Mouse (Mus musculus) forebrain, postnatal 0 days (tissue): ENCODE results near the gene Tmem242. TPM values are rescaled to one million over a fixed set of nuclear protein-coding genes. Genes with fewer than 3 reads are reported as not detected.

Experiments
- ATAC-seq: fragments of 200-750 bp; cut with Nextera tagmentation; 2 replicates; pipeline ENCODE4 v1.8.0; 2017; ENCODE audit warnings: mild to moderate bottlenecking, moderate library complexity
- DNase-seq: peaks from one replicate; pipeline ENCODE4 v3.0.0-alpha.2; 2015
- H3K27ac ChIP-seq: fragments of 300-500 bp; sonication (generic); 2 replicates; pipeline ENCODE4 v1.5.1; 2014; ENCODE audit warnings: low read depth, mild to moderate bottlenecking, antibody characterized with exemption, low read length, moderate library complexity, mixed read lengths
- H3K27me3 ChIP-seq: fragments of 300-500 bp; sonication (generic); 2 replicates; pipeline ENCODE4 v1.6.1; 2014; ENCODE audit warnings: mild to moderate bottlenecking, low read length, mixed read lengths; ENCODE audit not compliant: insufficient read depth
- H3K36me3 ChIP-seq: fragments of 300-500 bp; sonication (generic); 2 replicates; pipeline ENCODE4 v1.6.1; 2014; ENCODE audit warnings: mild to moderate bottlenecking, moderate library complexity; ENCODE audit not compliant: insufficient read depth
- H3K4me1 ChIP-seq: fragments of 300-500 bp; sonication (generic); 2 replicates; pipeline ENCODE4 v1.6.1; 2014; ENCODE audit warnings: antibody characterized with exemption; ENCODE audit not compliant: insufficient read depth
- H3K4me2 ChIP-seq: fragments of 300-500 bp; sonication (generic); 2 replicates; pipeline ENCODE4 v1.6.1; 2014; ENCODE audit warnings: low read depth, mild to moderate bottlenecking, moderate library complexity
- H3K4me3 ChIP-seq: fragments of 300-500 bp; sonication (generic); 2 replicates; pipeline ENCODE4 v1.5.1; 2014; ENCODE audit warnings: low read depth, low read length, mixed read lengths
- H3K9ac ChIP-seq: fragments of 300-500 bp; sonication (generic); 2 replicates; pipeline ENCODE4 v1.6.1; 2014; ENCODE audit warnings: mild to moderate bottlenecking
- H3K9me3 ChIP-seq: fragments of 300-500 bp; sonication (generic); 2 replicates; pipeline ENCODE4 v1.6.1; 2016; ENCODE audit warnings: low read length
- CTCF ChIP-seq: sonication (generic); IDR thresholded peaks from 2 replicates; pipeline ENCODE4 v1.5.1; 2016; ENCODE audit warnings: antibody characterized with exemption, control low read depth, low read depth
- WGBS: fragments of 180-500 bp; shearing (Covaris S2); extraction: QIAGEN DNeasy Blood & Tissue Kit; methylation state at CpG from one replicate; pipeline ENCODE4 v1.1.7; 2014; 5-methylcytosine and 5-hydroxymethylcytosine counted together
- polyA plus RNA-seq: library from polyadenylated mRNA; unstranded; fragments of >200 nt; fragmentation: Nextera tagmentation; extraction: Ambion mirVana; gene quantifications from 2 replicates; pipeline ENCODE4 v1.2.1, GENCODE M21; 2015
- total RNA-seq: library from RNA; depleted of rRNA; stranded (reverse); fragments of >200 nt; gene quantifications from 2 replicates; pipeline ENCODE4 v1.2.3, GENCODE M21; 2014

Gene Tmem242
- total and polyA plus RNA-seq, 2 experiments from 2014 or later, result 96.4 to 123 TPM

DNA sequence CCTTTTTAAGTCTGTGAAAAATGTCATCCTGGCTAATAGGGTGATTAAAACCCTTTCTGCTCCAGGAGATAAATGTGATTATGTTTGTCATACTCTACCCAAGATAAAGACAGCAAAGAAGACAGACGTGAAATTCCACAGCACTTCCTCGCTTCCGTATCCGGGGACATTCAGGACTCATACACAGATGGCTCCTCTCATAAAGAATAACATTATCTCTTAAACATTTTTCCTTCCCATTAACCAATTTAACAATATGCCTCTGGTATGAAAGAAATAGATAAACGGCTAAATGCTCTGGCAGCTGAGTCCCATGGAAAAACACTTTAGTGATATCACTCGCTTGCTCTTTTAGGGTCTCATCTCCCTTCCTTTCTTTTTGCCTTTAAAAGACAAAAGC, 33.0 kb downstream of the Tmem242 start:
- Histone ChIP-seq H3K36me3 (peaks cover 5% of the 10 kb centered on the region; the same call in 1 of the 2 replicates), H3K27ac (no peak overlapping the region), H3K9me3 (no peaks in the 10 kb centered on the region), H3K4me1 (no peaks in the 10 kb centered on the region), H3K4me3 (no peak overlapping the region), H3K9ac (no peak overlapping the region), H3K27me3 (peaks cover 5% of the 10 kb centered on the region; the same call in 1 of the 2 replicates), H3K4me2 (no peak overlapping the region)
- WGBS, result 60% methylated on average over 6 of the region's 6 CpGs
- no peak for DNase-seq
- TF ChIP-seq CTCF, result no peak
- no peak for ATAC-seq

DNA sequence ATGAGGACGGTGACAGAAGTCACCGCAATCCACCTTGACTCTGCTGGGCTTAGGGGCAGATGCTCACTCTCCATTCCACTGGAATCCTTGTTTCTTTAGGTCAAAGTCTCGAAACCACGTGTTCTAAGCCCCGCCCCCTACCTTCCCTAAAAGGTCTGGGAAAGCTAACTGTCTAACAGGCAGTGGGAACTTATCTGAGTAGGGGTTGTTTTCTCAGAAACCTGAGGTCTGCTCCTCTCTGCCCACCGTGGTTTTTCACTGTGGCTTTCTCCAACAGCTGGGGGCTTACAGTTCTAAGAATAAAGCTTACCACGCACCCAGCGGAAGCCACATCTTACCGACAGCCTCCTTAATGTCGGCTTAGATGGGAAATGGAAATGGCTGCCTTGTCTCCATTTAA, 33.5 kb downstream of the Tmem242 start:
- DNase-seq (no peak), ATAC-seq (no peak)
- Histone ChIP-seq H3K36me3 (peaks cover 5% of the 10 kb centered on the region; the same call in 1 of the 2 replicates), H3K4me2 (no peak overlapping the region), H3K27ac (no peak overlapping the region), H3K9ac (no peak overlapping the region), H3K4me3 (no peak overlapping the region), H3K27me3 (peaks cover 5% of the 10 kb centered on the region; the same call in 1 of the 2 replicates), H3K4me1 (no peaks in the 10 kb centered on the region), H3K9me3 (no peaks in the 10 kb centered on the region)
- no peak for TF ChIP-seq CTCF
- WGBS, result 38% methylated on average over 10 of the region's 10 CpGs

DNA sequence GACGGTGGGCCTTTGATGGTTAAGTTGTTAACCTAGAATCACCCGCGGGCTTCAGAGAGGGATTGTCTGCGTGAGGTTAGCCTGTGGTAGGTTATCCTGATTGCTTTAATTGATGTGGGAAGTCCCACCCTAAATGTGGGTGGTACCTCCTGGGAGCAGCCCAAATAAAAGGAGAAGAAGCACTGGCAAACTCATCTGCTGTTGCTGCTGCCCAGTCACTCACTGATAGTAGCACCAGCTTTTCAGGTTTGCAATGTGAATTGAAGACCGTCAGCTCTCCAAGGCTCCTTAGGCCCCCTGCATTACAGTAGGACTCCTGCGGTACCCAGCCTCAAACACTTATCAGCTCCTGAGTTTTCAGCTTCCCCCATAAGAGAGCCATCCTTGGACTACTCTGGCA, 36.2 kb downstream of the Tmem242 start:
- peaks cover 5% of the 10 kb centered on the region; the same call in 1 of the 2 replicates for H3K27me3 ChIP-seq
- H3K4me3 ChIP-seq, result no peak overlapping the region
- ATAC-seq (no peak), DNase-seq (no peak)
- H3K9ac ChIP-seq, result no peak overlapping the region
- no peaks in the 10 kb centered on the region for H3K4me1 ChIP-seq
- TF ChIP-seq CTCF, result no peak
- no peak overlapping the region for H3K27ac ChIP-seq
- H3K9me3 ChIP-seq, result no peaks in the 10 kb centered on the region
- WGBS, result 85% methylated on average over 6 of the region's 6 CpGs
- H3K4me2 ChIP-seq, result no peak overlapping the region
- H3K36me3 ChIP-seq, result no peaks in the 10 kb centered on the region

DNA sequence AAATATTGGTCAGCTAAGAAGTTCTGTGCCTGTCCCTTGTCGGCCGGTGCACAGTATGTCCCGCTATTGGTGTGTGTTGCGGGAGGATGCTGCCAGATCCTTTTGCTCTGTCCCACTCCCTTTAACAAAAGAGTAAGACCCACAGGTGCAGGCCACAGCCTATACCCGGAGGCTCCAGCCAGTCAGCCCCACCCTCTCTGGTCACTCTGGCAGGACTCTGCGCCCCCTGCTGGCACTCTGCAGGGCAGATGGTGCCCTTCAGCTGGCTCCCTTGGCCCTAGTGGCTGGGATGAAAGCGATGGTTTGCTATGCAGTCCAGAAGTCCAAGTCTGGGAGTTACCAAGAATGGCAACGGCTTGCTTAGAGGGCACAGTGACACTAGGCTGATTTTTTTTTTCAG, 37.4 kb downstream of the Tmem242 start:
- no peaks in the 10 kb centered on the region for H3K4me1 ChIP-seq
- H3K9me3 ChIP-seq, result no peaks in the 10 kb centered on the region
- no peaks in the 10 kb centered on the region for H3K36me3 ChIP-seq
- peaks cover 5% of the 10 kb centered on the region; the same call in 1 of the 2 replicates for H3K27me3 ChIP-seq
- peak; percentile 36 for DNase-seq
- H3K4me3 ChIP-seq, result no peak overlapping the region
- H3K4me2 ChIP-seq, result no peak overlapping the region
- no peak overlapping the region for H3K27ac ChIP-seq
- ATAC-seq, result peak; percentile 67
- H3K9ac ChIP-seq, result no peak overlapping the region
- 25% methylated on average over 8 of the region's 8 CpGs for WGBS
- TF ChIP-seq CTCF, result peak; percentile 70

DNA sequence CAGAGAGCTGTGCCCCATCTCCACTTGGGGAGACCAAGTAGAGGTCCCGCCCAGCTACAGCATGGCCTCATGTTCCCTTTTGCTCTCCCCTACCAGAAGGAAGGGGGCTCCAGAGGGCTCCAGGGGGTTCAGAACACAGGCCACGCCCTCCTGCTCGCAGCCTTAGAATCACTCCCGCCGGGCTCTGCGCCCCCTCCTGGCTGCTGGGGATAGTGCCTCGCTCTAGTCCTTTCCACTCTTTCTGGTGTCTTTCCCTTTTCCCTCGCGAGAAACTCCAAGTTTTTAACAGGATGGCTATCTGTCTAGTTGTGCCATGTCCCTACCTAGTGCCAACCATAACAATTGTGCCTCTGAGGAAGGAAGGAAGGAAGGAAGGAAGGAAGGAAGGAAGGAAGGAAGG, 38.0 kb downstream of the Tmem242 start:
- Histone ChIP-seq H3K4me1 (no peaks in the 10 kb centered on the region), H3K9ac (no peak overlapping the region), H3K36me3 (no peaks in the 10 kb centered on the region), H3K4me2 (no peak overlapping the region), H3K27ac (no peak overlapping the region), H3K27me3 (peaks cover 5% of the 10 kb centered on the region; the same call in 1 of the 2 replicates), H3K4me3 (no peak overlapping the region), H3K9me3 (no peaks in the 10 kb centered on the region)
- peak; percentile 77 for TF ChIP-seq CTCF
- ATAC-seq (peak; percentile 76), DNase-seq (peak; percentile 67)
- WGBS, result 8% methylated on average over 9 of the region's 9 CpGs

DNA sequence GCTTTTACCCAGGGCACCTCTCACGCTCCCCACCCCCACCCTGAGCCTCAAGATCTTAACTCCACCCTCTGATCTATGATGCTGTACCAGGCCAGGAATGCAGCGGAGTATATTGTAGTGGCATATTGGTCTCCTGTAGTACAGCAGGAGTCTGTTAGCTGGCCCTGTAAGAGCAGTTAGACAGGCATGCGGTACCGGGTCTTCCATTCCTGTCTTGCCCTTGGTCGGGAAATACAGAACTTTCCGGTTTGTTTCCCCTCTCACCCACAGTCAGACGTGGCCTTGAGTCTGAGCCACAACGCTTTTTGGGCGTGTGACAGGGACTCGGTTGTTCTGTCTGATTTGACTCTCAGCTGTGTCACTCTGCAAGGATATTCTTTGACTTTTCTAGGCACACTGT, 38.8 kb downstream of the Tmem242 start:
- DNase-seq (no peak), ATAC-seq (no peak)
- H3K4me3 ChIP-seq, result no peak overlapping the region
- H3K9me3 ChIP-seq, result no peaks in the 10 kb centered on the region
- H3K9ac ChIP-seq, result no peak overlapping the region
- H3K4me1 ChIP-seq, result no peaks in the 10 kb centered on the region
- H3K27ac ChIP-seq, result no peak overlapping the region
- H3K4me2 ChIP-seq, result no peak overlapping the region
- no peaks in the 10 kb centered on the region for H3K36me3 ChIP-seq
- WGBS, result 94% methylated on average over 10 of the region's 10 CpGs
- peaks cover 5% of the 10 kb centered on the region; the same call in 1 of the 2 replicates for H3K27me3 ChIP-seq
- no peak for TF ChIP-seq CTCF

DNA sequence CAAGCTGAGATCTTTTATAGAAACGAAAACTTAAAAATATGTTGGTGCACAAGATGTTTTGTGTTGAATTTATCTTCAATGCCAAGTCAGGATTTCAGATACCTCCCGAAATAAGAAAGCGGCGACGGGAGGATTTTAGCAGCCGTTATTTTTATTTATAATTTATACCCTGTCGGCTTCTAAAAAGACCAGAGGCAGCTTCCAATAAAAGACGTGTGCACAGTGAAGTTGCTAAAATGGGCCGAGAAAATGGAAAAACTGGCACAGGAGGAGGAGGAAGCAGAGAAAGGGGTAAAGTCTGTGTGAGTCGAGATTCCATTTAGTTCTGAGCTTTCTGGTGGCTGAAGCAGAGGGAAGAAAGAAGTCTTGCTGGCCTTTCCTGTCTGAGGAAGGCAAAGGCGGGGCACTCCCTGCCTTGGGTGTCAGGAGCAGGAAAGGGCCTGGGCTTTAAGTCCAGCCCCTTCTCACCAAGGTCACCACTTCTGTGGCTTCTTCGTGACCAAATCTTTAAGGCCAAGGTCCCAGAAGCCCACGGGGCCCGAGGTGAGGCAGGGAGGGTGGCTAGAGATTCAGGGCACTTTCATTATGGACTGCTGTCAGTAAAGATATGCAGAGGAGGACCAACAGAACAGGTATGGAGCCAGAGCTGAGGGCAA, 39.5 kb downstream of the Tmem242 start:
- 66% methylated on average over 14 of the region's 14 CpGs for WGBS
- Histone ChIP-seq H3K4me1 (no peaks in the 10 kb centered on the region), H3K27me3 (peaks cover 4% of the 10 kb centered on the region; the same call in 1 of the 2 replicates), H3K9ac (no peak overlapping the region), H3K27ac (no peak overlapping the region), H3K36me3 (no peaks in the 10 kb centered on the region), H3K4me2 (no peak overlapping the region), H3K4me3 (no peak overlapping the region), H3K9me3 (no peaks in the 10 kb centered on the region)
- ATAC-seq (no peak), DNase-seq (peak; percentile 32)
- TF ChIP-seq CTCF, result no peak
